ENCODE assay signal across 8 mouse cellular contexts in genomic region chr3:152749461-152749871, GRCm38 (mm10). TPM values are rescaled to one million over a fixed set of nuclear protein-coding genes. Genes with fewer than 3 reads are reported as not detected.
A peak's percentile ranks its signal among the peaks of the same experiment; 100 is the strongest.
DNase-seq lines count a peak whose midpoint lies in the region.

No protein-coding gene starts in this region.

- DNase-seq in adrenal gland, postnatal 14 days = peak; percentile 48
- DNase-seq in adrenal gland, adult 2 months = no peak
- peak; percentile 23 for DNase-seq in left cerebral cortex, adult 11 months (ENCODE audit: low spot score)
- DNase-seq in left cerebral cortex, adult 9 months (ENCODE audit: low spot score in 2 of 2) = no peak
- DNase-seq in brain, adult 2 months (ENCODE audit: low read depth, low spot score) = peak; percentile 77
- DNase-seq in hindlimb bud, embryonic 11.5 days (ENCODE audit: extremely low spot score, low read depth, low spot score) = peak; percentile 24
- DNase-seq in retina, embryonic 14.5 days (ENCODE audit: low spot score) = peak; percentile 73
- no peak for DNase-seq in right cerebral cortex, postnatal 36 days (ENCODE audit: low spot score in 2 of 2)

RNA-seq across cellular contexts. Expression of gene Pigk, which starts 35.6 kb away (rescaled TPM):
- 46.9 and 56.1 TPM in 2 replicates for total RNA-seq in adrenal gland, postnatal 14 days (2021)
- 10 to 100 TPM; 62.5 to 63.6 TPM for total RNA-seq in adrenal gland, adult 2 months (2021)
- polyA plus RNA-seq in adrenal gland, adult 2 months (2012; rRNA removed) = 11.8 and 18.8 TPM in 2 replicates

Comparison
In these comparisons a context has a peak if more than half of its experiments do, and no peak if none do; other contexts are left out.
1. DNase-seq: peak in adrenal gland, postnatal 14 days (single experiment), left cerebral cortex, adult 11 months (single experiment), brain, adult 2 months (single experiment), hindlimb bud, embryonic 11.5 days (single experiment) and retina, embryonic 14.5 days (single experiment); none in adrenal gland, adult 2 months (single experiment), left cerebral cortex, adult 9 months (0 of 2) and right cerebral cortex, postnatal 36 days (0 of 2).